Mouse (Mus musculus) left cerebral cortex, adult 8-10 months (tissue): Measurements from ENCODE around the gene Adcyap1. TPM values are rescaled to one million over a fixed set of nuclear protein-coding genes. Genes with fewer than 3 reads are reported as not detected.

Source experiments
- DNase-seq, 2 experiments: peaks; one replicate each; pipeline ENCODE4 v3.0.0; 2022; ENCODE audit warnings: low spot score in 2 of 2
- total RNA-seq, 4 experiments: library from RNA; stranded (reverse); gene quantifications; 2 replicates each; pipeline ENCODE4 v1.2.4; 2022

Gene Adcyap1
- total RNA-seq, result 10 to 100 TPM; 16.3 to 30.3 (median 27.4) TPM

DNA sequence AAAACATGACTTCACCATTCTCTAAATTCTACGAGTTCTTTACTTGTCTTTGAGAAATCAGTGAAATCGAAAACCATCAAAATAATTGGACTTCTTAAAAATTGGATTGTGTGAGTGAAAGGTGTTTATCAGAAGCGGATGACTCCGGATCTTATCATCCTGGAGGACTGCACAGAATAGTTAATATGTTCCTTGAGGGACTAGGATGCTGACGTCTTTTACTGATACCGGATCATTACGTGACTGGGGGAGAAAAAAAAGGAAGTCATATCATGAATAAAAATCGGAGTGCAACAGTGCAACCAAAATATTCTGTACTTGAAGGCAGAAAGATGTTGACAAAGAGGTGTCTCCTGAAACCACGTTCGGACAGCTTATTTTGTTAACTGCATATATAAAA is at the start of gene Adcyap1:
Adcyap1 (plus strand) TSS at position 301 of the 400 bp plus-strand sequence.
- no peak for DNase-seq

DNA sequence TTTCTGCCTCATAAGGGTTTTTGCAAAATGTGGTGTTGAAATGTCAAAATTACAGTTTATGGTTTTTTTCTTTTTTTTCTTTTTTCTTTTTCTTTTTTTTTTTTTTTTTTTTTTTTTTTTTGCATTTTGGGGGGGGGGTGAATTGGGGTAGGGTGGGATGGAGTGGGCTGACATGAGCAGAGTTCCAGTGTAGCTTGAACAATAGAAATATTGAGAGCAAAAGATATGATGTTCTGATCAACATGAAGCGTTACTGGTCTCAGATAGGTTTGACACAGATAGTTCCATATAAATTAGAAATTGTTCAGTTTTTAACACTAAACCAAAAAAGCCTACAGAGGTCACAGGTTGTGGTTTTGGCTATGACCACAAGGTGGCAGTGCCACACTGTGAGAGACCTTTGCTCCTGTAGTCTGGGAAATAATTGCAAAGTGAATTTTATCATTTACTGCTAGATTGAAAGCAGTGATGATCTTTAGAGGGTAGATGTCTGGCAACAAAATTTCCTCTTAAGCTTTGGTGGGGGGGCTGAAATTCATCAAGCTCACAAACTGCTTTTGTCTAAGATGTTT is 40.5 kb upstream of the Adcyap1 start:
- DNase-seq, result peak in 1 of 2 experiments; percentile 43

DNA sequence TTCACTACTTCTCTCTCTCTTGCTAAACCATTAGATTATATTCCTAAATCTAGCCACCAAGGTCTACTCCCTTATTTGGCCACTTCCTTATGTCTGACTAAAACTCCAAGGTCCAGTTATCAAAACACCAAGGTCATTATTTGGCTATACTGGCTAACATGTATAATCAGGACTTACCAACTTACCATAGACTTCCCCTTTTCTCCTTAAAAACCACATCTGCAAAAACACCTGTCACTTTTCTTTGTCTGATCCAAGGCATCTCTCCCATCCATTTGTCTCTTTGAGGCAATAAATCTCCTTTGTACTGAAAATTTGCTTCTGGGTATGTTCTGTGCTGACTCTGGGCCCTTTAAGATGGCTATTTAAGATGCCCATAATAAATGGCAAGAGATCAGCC is 29.2 kb upstream of the Adcyap1 start:
- no peak for DNase-seq

DNA sequence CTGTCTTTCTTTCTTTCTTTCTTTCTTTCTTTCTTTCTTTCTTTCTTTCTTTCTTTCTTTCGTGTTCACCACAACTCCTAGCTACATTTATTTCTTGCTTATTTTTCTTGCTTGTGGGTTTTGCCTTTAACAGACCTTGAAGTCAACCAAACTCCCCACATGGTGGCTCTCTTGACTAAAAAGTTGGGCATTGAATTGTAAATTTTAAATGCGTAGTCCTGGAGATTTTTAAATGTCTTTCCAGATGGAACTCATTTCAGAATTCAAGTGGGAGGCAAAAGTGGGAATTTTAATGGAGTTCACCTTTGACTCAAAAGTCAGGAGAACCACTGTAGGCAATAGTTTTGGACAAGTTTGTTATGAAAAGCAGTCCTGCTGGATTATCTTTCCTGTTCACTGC is 2.0 kb upstream of the Adcyap1 start:
- no peak for DNase-seq

DNA sequence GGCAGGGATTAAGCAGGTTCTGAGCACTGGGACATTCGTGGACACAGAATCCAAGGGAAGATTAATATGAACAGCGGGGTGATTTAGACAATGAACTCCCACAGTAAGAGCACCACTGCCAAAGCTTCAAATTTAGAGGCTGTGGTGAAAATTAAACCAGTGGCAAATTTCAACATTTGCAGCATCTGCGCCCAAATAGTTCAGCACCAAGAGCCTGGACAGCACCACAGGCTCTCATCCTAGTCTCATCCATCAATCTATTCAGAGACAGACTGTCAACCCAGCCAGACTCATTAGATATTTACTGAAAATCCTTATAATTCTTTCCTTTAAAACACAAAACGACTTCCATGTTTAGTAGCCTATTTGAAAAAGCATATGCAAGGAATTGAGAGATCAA is 604 bp upstream of the Adcyap1 start:
- DNase-seq, result no peak

DNA sequence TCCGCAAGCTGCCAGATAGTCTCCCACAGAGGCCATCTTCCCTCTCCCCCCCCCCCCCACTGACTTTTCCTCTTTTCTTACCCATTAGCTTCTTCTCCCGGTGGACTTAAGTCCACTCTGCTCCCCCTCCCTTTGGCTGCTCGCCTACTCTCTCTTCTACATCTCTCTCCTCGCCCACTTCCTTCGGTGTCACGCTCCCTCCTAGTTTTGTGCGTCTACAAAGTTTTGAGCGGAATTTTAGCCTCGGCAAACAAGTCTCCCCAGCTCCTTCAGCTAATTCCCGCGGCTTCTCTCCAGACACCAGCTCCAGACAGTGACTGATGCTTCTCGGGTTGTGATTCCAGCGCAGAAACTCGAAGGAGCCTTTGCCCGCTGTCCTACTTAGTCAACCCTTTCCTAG is 401 bp downstream of the Adcyap1 start:
- peak in 1 of 2 experiments; percentile 8 for DNase-seq

DNA sequence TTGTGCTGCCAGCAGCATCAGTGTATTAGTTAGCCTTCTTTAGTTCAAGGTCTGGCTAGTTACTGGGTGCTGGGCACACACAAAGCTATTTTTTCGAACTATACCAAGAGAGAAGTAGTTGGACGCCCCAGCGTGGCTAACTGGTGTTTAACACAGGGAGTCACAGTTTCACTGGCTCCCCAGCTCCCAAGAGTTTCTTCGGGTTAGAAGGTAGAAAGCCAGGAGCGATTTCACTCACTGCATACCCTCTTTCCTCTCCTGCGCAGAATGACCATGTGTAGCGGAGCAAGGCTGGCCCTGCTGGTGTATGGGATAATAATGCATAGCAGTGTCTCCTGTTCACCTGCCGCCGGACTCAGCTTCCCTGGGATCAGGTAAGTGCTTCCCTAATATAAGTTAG is 930 bp downstream of the Adcyap1 start:
- DNase-seq, result no peak

DNA sequence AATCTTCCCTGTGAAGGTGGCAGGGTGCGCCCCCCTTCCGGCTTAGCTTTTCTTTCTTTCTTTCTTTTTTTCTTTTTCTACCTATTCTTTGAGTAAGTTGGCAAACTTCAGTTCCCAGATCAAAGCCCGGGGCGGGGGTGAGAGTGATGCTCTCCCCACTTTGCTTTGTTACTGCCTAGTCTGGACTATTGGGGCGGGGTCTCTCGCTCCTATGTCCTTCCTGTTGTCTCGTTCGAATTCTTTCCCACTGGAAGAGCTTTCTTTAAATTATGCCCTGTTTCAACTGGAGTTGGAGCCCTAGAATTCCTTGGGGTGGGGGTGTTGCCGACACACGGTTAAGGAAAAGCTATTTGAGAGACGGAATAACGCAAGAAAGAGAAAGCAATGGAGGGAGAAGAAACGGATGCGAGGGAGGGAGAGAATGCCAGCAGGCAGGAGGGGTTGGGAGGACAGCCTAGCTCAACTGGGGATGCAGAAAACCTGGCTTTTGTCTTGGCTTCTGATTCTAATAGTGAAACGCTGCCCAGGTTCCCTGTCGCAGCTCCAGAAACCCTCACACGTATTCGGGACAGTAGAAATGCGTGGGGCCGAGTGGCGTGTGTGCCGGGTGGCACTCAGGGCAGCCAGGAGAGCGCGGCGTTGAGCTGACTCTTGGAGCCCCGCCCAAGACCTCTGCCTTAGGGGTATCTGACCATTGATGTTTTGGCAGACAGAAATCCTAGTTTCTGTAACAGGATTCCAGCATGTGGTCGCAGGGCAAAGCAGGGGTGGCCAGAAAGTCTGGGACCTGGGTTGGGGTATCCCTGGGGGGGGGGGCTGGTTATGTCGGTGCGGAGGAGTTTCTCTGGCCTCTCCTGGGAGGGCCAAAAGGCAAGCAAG is 1.8 kb downstream of the Adcyap1 start:
- DNase-seq, result no peak

DNA sequence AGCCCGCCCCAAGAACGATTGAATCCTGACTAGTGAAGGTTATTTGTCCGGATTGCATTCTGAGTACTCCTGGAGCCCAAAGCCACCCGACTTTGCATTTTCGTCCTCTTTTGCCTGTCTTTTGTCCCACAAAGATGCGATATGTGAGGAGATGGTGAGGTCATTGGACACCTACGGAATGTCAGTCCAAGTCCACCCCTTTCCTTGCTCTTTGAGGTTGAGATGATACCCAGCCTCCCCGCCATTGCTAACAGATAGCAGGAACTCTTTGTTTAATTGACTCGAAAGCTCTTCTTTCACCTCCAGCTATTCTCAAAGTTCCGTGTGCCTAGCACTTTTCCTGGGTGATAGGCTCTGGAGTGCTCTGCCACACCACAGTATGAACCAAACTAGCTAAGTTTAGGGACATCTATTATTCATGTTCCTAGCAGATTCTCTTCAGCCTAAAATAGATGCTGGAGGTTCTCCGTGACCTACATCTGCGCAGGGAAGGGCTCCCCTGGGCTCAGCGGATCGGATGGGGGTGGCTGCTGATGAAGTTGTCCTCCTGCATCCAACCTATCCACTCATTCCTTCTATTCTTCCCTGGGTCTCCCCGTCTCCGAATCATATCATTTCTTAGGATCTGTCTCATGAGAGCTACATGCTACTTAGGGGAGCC is 2.6 kb downstream of the Adcyap1 start:
- DNase-seq, result peak; percentile 25 to 27

DNA sequence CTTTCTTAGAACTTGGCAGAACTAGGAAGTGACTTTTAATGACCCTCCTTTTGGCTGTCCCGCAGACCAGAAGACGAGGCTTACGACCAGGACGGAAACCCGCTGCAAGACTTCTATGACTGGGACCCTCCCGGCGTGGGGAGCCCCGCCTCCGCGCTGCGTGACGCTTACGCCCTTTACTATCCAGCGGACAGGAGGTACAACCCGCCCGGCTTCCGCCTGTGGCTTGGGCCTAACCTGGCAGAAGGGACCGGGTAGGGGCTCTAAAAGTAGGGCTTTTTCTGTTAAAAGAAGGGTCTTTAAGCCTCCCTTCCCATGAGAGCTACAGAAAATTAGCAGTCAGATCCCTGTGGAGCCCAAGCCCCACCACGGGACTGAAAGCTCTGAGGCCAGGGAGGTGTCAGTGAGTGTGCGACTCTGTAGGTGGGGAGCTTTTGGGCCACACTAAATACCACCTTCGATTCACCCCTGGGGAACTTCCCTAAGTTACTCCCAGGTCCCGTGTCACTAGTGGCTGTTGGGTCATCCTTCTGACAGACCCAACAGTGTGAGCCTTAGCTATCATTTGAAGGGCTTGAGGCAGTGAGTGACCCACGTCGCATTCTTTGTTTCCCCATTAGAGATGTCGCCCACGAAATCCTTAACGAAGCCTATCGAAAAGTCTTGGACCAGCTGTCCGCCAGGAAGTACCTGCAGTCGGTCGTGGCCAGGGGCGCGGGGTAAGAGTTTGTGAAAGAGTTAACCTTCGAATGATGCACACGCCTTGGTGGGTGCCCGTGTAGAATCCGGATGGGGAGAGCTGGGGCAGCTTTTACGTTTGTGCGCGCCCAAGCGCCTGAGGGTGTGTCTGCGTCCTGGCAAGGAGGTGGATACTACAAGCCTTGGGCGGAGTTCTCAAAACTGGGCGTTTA is 3.6 kb downstream of the Adcyap1 start:
- DNase-seq, result peak in 1 of 2 experiments; percentile 14

DNA sequence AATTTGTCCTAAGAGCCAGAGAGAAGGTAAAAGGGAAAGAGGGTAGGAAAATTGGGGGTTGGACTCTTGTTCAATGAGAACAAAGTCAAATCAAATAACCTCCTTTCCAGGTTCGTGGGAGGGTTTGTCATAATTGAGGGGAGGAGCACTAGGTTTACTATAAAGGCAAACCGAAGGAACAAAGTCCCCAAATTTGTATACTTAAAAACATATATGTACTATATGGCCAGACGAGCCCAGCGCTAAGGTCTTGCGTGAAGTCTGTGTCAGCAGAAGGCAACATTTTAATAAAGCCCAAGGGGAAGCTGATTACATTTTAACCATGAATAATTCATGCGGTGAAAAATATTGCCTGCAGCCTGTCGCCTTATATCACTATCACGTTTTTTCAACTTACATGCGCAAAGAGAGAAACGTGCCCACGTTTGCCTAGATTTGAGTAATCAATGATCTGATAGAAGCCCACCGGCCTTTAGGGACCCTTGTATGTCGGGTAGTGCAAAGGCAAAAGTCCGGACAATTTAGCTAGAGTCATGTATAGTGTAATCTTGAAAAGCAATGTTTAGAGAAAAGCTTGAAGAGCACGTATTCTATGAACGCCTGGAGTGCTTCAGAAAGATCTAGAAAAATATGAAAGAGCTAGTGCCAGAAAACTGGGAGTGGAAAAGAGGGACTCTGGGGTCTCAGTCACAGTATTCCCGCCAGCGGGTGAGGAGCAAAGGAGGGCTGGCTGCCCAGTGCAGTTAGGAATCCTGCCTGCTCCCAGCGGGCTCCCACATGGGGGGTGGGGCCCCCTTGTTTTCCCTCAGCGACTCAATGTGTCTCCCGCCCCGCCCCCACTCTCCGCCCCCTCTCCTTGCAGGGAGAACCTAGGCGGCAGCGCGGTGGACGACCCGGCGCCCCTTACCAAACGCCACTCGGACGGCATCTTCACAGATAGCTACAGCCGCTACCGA is 4.5 kb downstream of the Adcyap1 start:
- DNase-seq, result peak in 1 of 2 experiments; percentile 11

DNA sequence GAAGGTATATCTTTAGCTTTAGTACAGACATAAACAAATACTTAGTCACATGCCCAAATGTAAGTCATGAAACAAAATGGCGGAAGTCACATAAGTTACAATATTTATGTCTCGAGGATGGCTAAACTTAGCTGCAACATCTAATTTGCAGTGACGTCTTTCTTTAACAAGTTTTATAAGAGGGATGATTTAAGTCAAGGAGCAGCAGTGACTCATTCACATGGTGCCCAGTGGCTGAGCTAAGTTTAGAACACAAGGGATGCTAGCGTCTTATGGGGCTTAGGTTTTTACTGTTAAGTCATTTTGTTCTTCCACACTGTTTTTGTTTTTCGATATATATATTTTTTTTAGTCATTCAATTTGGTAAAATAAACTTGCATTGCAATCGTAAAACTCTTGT is 19.0 kb downstream of the Adcyap1 start:
- peak in 1 of 2 experiments; percentile 13 for DNase-seq

DNA sequence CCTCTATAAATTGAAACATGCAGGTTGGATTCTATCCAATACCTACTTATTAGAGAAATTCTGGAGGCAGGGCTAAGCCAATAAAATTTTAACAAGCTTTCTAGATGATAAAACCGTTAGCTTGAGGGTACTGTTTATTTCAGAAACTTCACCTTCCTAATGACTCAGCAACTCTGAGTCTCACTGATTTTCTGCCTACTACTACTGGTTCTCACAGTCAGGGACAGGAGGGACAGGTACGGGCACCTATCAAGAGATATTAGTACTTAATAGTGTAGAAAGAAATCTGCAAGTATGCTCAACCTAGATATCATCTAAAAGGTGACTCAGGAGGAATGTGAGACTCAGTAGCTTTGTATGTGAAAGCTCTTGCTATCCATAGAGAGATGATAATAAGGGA is 19.8 kb downstream of the Adcyap1 start:
- no peak for DNase-seq

DNA sequence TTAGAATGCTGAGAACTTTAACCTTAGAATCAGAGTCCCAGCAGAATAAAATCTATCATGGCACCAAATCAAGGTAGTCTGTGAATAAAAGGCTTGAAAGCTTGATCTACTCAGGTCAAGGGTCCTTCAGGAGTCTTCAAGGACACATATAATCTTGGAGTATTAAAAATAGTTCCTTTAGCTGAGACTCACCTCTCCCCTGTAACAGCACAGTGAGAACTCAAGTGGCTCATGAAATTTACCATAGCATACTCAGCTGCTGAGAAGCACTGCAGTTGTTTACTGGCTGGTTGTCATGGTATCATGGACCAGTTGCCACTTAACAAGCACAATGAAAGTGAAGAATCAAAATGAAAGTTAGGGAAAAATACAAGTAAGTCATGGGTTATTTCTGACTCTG is 38.5 kb downstream of the Adcyap1 start:
- DNase-seq, result no peak
